Mouse (Mus musculus) lung, postnatal 0 days (tissue): ENCODE data around the gene Nr2e3. TPM values are rescaled to one million over a fixed set of nuclear protein-coding genes. Genes with fewer than 3 reads are reported as not detected.
"Not testable (repeated sequence)": the region's sequence is repeated elsewhere in the genome, so short reads cannot be mapped to it uniquely, and the experiment has no call there.

Experiments used
- ATAC-seq: fragments of 200-750 bp; cut with Nextera tagmentation; 2 replicates; pipeline ENCODE4 v1.8.0; 2017; ENCODE audit warnings: moderate library complexity
- DNase-seq: peaks from one replicate; pipeline ENCODE4 v3.0.0-alpha.2; 2016; ENCODE audit warnings: low spot score
- H3K27ac ChIP-seq: fragments of 300-500 bp; sonication (generic); 2 replicates; pipeline ENCODE4 v1.5.1; 2014; ENCODE audit warnings: antibody characterized with exemption, mild to moderate bottlenecking, low read length, mixed read lengths
- H3K27me3 ChIP-seq: fragments of 300-500 bp; sonication (generic); replicated peaks from 2 replicates; pipeline ENCODE4 v1.6.1; 2014; ENCODE audit warnings: low read length, mixed read lengths; ENCODE audit not compliant: insufficient read depth
- H3K36me3 ChIP-seq: fragments of 300-500 bp; sonication (generic); 2 replicates; pipeline ENCODE4 v1.6.1; 2014; ENCODE audit warnings: low read length, mixed read lengths; ENCODE audit not compliant: insufficient read depth
- H3K4me1 ChIP-seq: fragments of 300-500 bp; sonication (generic); 2 replicates; pipeline ENCODE4 v1.6.1; 2014; ENCODE audit warnings: antibody characterized with exemption, low read depth, low read length, mixed read lengths; ENCODE audit not compliant: insufficient read depth
- H3K4me2 ChIP-seq: fragments of 300-500 bp; sonication (generic); replicated peaks from 2 replicates; pipeline ENCODE4 v1.6.1; 2014; ENCODE audit warnings: low read depth, mild to moderate bottlenecking, low read length, moderate library complexity, mixed read lengths
- H3K4me3 ChIP-seq: fragments of 300-500 bp; sonication (generic); 2 replicates; pipeline ENCODE4 v1.5.1; 2014; ENCODE audit warnings: low read depth, low read length
- H3K9ac ChIP-seq: fragments of 300-500 bp; sonication (generic); replicated peaks from 2 replicates; pipeline ENCODE4 v1.6.1; 2014; ENCODE audit warnings: low read depth, mild to moderate bottlenecking
- H3K9me3 ChIP-seq: fragments of 300-500 bp; sonication (generic); 2 replicates; pipeline ENCODE4 v1.6.1; 2016; ENCODE audit warnings: low read length, mixed read lengths
- CTCF ChIP-seq: IDR thresholded peaks from 2 replicates; pipeline ENCODE4 v1.5.1; 2016; ENCODE audit warnings: antibody characterized with exemption, mild to moderate bottlenecking
- EP300 ChIP-seq: IDR thresholded peaks from 2 replicates; pipeline ENCODE4 v1.6.1; 2016; ENCODE audit warnings: antibody characterized with exemption, mild to moderate bottlenecking, control low read depth
- WGBS: fragments of 180-500 bp; shearing (Covaris S2); extraction: QIAGEN DNeasy Blood & Tissue Kit; methylation state at CpG from one replicate; pipeline ENCODE4 v1.1.7; 2014; 5-methylcytosine and 5-hydroxymethylcytosine counted together
- polyA plus RNA-seq: library from polyadenylated mRNA; unstranded; fragments of >200 nt; fragmentation: Nextera tagmentation; extraction: Ambion mirVana; gene quantifications from 2 replicates; pipeline ENCODE4 v1.2.1, GENCODE M21; 2015

Nr2e3 gene
- polyA plus RNA-seq, 1 experiment from 2014 or later, result not detected

GRCm38 (mm10) chr9:59961201-59961955 lies 919 bp upstream of the Nr2e3 start:
- Histone ChIP-seq H3K36me3 (no peaks in the 10 kb centered on the region), H3K4me3 (no peak overlapping the region), H3K4me2 (no peak overlapping the region), H3K9ac (no peak overlapping the region), H3K9me3 (no peaks in the 10 kb centered on the region), H3K27me3 (no peaks in the 10 kb centered on the region), H3K27ac (no peak overlapping the region), H3K4me1 (no peaks in the 10 kb centered on the region)
- DNase-seq (no peak), ATAC-seq (no peak)
- TF ChIP-seq EP300, result no peak
- TF ChIP-seq CTCF, result no peak
- WGBS, result 67% methylated on average over 14 of the region's 14 CpGs

- Histone ChIP-seq H3K9ac (no peak overlapping the region), H3K4me3 (no peak overlapping the region), H3K27me3 (no peaks in the 10 kb centered on the region), H3K4me2 (no peak overlapping the region), H3K9me3 (no peaks in the 10 kb centered on the region), H3K27ac (no peak overlapping the region), H3K36me3 (no peaks in the 10 kb centered on the region), H3K4me1 (no peaks in the 10 kb centered on the region)
- 0% methylated on average over 8 of the region's 8 CpGs for WGBS
- ATAC-seq, result peak; percentile 85
- TF ChIP-seq CTCF (peak; percentile 97), EP300 (no peak)
- DNase-seq, result peak; percentile 96
These were observed 1.2 kb downstream of the Nr2e3 start for GRCm38 (mm10) chr9:59959276-59959675.

GRCm38 (mm10) chr9:59958115-59958514 lies 2.3 kb downstream of the Nr2e3 start:
- not testable (repeated sequence) for H3K27me3 ChIP-seq, H3K9ac ChIP-seq, H3K4me1 ChIP-seq, DNase-seq, H3K4me2 ChIP-seq, ATAC-seq, H3K4me3 ChIP-seq, H3K36me3 ChIP-seq, H3K9me3 ChIP-seq, H3K27ac ChIP-seq
- WGBS, result 80% methylated on average over 1 of the region's 1 CpGs

- ATAC-seq, result no peak
- H3K27me3 ChIP-seq, result no peaks in the 10 kb centered on the region
- no peak overlapping the region for H3K27ac ChIP-seq
- no peak overlapping the region for H3K4me3 ChIP-seq
- H3K4me2 ChIP-seq, result no peak overlapping the region
- no peaks in the 10 kb centered on the region for H3K36me3 ChIP-seq
- TF ChIP-seq EP300 (no peak), CTCF (no peak)
- WGBS, result 24% methylated on average over 6 of the region's 6 CpGs
- no peaks in the 10 kb centered on the region for H3K9me3 ChIP-seq
- H3K9ac ChIP-seq, result no peak overlapping the region
- H3K4me1 ChIP-seq, result no peaks in the 10 kb centered on the region
- no peak for DNase-seq
These were observed 4.0 kb downstream of the Nr2e3 start for GRCm38 (mm10) chr9:59956496-59956895.

- Histone ChIP-seq H3K4me1 (no peaks in the 10 kb centered on the region), H3K36me3 (no peaks in the 10 kb centered on the region), H3K27me3 (no peaks in the 10 kb centered on the region), H3K9ac (no peak overlapping the region), H3K4me3 (no peak overlapping the region), H3K27ac (no peak overlapping the region), H3K9me3 (no peaks in the 10 kb centered on the region), H3K4me2 (no peak overlapping the region)
- TF ChIP-seq CTCF (no peak), EP300 (no peak)
- WGBS, result 58% methylated on average over 6 of the region's 6 CpGs
- no peak for ATAC-seq
- DNase-seq, result no peak
These were observed 4.8 kb downstream of the Nr2e3 start for GRCm38 (mm10) chr9:59955692-59956091.

- TF ChIP-seq EP300 (no peak), CTCF (no peak)
- Histone ChIP-seq H3K36me3 (no peaks in the 10 kb centered on the region), H3K4me3 (no peak overlapping the region), H3K27ac (no peak overlapping the region), H3K9ac (no peak overlapping the region), H3K4me2 (no peak overlapping the region), H3K27me3 (no peaks in the 10 kb centered on the region), H3K4me1 (no peaks in the 10 kb centered on the region), H3K9me3 (no peaks in the 10 kb centered on the region)
- ATAC-seq (no peak), DNase-seq (no peak)
- 43% methylated on average over 3 of the region's 3 CpGs for WGBS
These were observed 5.3 kb downstream of the Nr2e3 start for GRCm38 (mm10) chr9:59955199-59955598.
